Mouse (Mus musculus) G1E (cell line): ENCODE measurements around the gene Phf11a.

Source experiments
- CTCF ChIP-seq: IDR thresholded peaks from 2 replicates; pipeline ENCODE4 v1.5.1; 2012; ENCODE audit warnings: low read depth, low read length, inconsistent platforms, mixed read lengths
- GATA1 ChIP-seq: IDR thresholded peaks from 2 replicates; pipeline ENCODE4 v1.6.1; 2012; ENCODE audit warnings: borderline replicate concordance, low read length, inconsistent platforms, mixed read lengths
- GATA2 ChIP-seq: IDR thresholded peaks from 2 replicates; pipeline ENCODE4 v1.6.1; 2012; ENCODE audit warnings: low read depth, low read length, inconsistent platforms, borderline replicate concordance
- POLR2AphosphoS5 ChIP-seq: IDR thresholded peaks from 2 replicates; pipeline ENCODE4 v1.6.1; 2012; ENCODE audit warnings: low read depth, low read length, inconsistent platforms; ENCODE audit not compliant: insufficient replicate concordance
- TAL1 ChIP-seq: conservative IDR thresholded peaks from 2 replicates; pipeline ENCODE4 v1.6.1; 2012; ENCODE audit warnings: low read depth, low read length, inconsistent platforms, mixed read lengths

GRCm38 (mm10) chr14:59232003-59232402, 65.3 kb downstream of the Phf11a start:
- no peak for TF ChIP-seq POLR2AphosphoS5
- no peak for TF ChIP-seq CTCF
- TF ChIP-seq GATA1: no peak
- TF ChIP-seq TAL1: no peak
- no peak for TF ChIP-seq GATA2
